Mouse (Mus musculus) 3T3-L1 (cell line): ENCODE results near the gene A230050P20Rik.

ENCODE experiments used
- DNase-seq: peaks from one replicate; pipeline ENCODE4 v3.0.0-alpha.2; 2015; ENCODE audit warnings: low read depth, low spot score

Gene A230050P20Rik

DNA sequence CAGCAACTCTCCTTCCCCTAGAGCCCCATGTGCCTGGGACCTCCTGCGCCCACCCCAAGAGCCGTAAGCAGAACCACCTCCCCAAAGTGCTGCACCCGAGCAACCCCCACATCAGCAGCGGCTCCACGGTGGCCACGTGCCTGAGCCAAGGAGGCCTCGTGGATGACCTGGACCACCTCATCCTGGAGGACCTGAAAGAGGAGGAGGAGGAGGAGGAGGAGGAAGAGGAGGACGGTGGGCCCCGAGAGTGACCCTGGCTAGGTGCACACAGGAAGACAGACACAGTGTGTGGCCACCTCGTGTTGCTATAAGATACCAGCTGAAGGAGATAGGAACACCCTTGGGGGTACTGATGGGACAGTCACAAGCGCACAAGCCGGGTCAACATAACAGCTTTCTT, 5.1 kb downstream of the A230050P20Rik start:
- DNase-seq: no peak

GRCm38 (mm10) chr9:20875021-20875790, 6.8 kb downstream of the A230050P20Rik start:
- peak; percentile 41 for DNase-seq

GRCm38 (mm10) chr9:20876318-20877117, 8.1 kb downstream of the A230050P20Rik start:
- no peak for DNase-seq

GRCm38 (mm10) chr9:20877118-20878040, 8.9 kb downstream of the A230050P20Rik start:
- DNase-seq: no peak

DNA sequence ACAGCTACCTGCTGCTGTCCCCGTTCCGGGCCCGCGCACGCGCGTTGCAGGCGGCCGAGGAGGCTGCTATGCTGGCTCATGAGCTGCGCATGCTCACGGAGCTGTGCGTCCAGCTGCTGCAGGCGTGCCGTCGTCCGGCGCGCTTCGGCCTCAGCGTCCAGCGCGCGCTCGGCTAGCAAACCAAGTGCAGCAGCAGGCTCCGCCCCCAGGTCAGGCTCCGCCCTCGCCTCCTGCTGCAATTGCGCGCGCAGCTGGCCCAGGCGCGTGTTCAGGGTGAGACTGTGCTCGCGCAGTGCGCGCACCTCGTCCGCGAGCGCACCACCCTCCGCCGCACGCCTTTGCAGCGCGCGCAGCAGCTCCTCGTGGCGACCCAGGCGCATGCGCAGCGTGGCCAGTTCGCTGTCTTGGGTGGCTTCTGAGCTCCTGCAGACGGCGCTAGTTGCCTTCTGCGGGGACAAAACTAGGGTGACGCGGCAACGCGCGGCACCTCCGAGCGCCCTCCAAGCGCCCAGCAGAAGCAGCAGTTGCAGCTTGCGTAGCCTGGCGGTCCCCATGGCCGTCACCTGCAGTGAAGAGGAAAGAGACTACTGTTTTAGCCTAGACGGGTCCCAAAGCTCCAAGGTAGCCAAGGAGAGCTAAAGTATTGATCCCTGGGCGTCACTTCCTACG, 9.7 kb downstream of the A230050P20Rik start:
- DNase-seq: peak; percentile 97

DNA sequence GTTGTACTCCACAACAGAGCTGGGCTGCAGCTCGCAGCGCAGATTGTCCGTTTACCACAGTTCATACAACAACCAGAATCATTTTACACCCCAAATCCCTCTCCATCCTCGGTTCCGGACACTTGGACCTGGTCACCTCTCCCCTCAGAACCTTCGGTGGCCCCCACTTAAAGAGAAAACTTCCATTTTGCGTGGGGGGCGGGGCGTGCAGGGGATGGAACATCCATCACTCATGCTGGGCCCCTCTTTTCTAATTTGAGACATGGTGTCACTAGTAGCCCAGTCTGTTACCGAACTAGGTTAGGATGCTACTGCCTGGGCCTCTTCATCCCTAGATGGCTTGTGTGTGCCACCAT, 10.2 kb downstream of the A230050P20Rik start:
- no peak for DNase-seq

DNA sequence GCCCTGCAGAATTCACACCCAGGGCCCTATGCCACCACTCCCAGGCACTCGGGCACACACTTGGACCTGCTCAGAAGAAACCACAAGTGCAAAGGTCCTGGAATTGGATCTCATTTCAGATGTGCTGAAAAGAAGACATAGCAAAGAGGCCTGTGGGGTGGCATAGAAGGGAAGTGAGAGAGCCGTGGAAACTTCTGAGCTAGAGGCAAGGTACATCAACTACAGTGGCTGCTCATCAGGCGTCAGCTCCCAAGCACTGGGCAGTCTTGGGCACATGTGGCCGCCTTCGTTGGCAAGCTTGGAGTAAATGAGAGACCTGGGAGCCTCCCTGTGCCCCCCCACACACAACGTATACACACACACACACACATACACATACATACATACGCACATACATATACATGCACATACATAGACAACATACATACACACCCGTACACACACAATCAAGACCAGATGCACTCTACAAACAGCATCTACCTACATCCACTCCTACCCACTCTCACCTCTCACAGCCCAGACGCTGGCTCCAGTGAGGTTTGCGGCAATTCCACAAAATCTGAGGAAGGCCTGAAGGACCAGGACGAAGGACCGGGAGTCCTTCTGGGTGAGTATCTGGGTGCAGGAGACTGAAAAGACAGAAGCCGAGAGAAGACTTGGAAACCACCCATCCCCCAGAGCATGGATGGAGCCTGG, 10.8 kb downstream of the A230050P20Rik start, which contains the start of gene Angptl6:
Angptl6 (minus strand) TSS at position 631 of the 696 bp plus-strand sequence.
- no peak for DNase-seq

DNA sequence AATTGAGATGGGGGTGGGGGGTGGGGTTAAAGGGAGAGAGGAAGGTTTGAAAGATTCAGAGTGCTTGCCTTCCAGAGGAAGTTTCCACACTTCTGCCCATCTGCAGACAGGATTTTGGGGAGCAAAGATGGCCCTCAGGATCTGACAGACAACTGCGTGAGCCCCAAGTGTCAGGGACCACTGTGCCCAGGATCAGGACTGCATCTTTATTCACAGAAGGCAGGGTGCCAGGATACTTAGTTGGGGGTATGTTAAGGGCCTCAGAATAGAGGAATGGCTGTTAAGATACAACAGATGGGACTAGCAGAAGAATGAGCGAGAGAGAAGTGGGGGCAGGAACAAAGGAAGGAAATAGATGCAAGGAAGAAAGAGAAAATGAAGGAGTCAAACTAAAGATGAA, 18.1 kb downstream of the A230050P20Rik start:
- DNase-seq: no peak

- no peak for DNase-seq
Measured at GRCm38 (mm10) chr9:20887191-20887590, 18.7 kb downstream of the A230050P20Rik start.

DNA sequence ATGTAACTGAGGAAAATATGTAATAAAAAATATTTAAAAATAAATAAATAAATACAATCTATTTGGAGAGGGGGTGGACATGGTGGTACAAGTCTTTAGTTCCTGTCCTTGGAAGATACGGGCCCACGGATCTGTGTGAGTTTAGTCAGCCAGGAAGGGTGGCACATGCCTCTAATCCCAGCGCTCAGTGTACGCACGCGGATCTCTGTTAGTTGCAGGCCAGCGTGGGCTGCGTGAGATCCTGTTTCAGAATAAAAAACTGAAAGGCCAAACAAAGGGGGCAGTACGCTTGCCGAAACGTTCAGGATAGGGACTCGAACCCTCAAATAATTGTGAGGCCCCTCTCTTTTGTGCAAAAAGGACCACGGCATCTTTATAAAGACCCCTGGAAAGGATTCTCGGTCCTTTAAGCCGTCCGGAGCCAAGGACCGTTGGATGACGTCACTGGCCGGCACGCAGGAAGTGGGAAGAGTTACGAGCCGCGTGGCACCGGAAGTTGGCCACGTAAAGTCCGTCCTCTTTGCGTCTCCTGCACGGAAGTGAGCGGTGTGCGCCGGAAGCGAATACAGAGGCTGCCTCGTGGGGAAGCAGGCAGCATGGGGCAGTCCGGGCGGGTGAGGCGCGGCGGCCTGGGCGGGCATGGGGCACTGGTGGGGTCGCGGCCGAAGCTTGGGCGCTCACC, 19.4 kb downstream of the A230050P20Rik start, which contains the start of gene Ppan:
Ppan (plus strand) TSS at position 472 of the 682 bp plus-strand sequence.
- DNase-seq: peak; percentile 97

- DNase-seq: no peak
Measured at GRCm38 (mm10) chr9:20888386-20888765, 19.9 kb downstream of the A230050P20Rik start.

- no peak for DNase-seq
Measured at GRCm38 (mm10) chr9:20889185-20890141, 21.0 kb downstream of the A230050P20Rik start.

- DNase-seq: no peak
Measured at GRCm38 (mm10) chr9:20890411-20890810, 22.0 kb downstream of the A230050P20Rik start.

- DNase-seq: no peak
Measured at GRCm38 (mm10) chr9:20891339-20892103, 23.1 kb downstream of the A230050P20Rik start.

DNA sequence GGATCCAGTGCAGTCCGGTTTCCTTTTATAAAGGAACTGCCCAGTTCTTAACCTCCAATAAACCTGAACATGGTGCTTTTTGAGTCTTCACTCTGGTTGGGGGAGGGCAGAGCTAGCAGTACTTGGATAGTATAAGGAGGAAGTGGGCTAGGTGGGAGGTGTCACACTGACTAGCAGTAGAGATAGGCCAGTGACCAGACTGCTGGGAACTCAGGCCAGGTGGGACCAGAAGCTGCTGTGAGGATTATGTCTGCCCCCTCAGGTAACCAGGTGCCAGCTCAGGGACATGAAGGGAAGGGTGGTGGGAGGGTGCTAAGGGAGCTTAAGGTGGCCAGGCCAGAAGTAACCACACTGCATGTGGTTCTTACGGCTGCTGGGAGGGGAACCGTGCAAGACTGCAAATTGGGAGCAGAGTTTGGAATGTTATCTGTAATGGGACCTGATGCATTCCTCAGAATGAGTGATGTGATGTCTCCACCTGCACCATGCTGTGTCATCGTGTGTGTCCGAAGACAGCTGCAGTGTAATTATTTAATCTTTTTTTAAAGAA, 23.7 kb downstream of the A230050P20Rik start:
- DNase-seq: peak; percentile 45

- DNase-seq: no peak
Measured at GRCm38 (mm10) chr9:20893069-20893468, 24.6 kb downstream of the A230050P20Rik start.

GRCm38 (mm10) chr9:20893590-20894343, 25.3 kb downstream of the A230050P20Rik start:
- no peak for DNase-seq
